Mouse (Mus musculus) heart, adult 8-10 months (tissue): ENCODE data around the gene Parm1. TPM values are rescaled to one million over a fixed set of nuclear protein-coding genes. Genes with fewer than 3 reads are reported as not detected.

ENCODE experiments used
- DNase-seq: peaks from one replicate; pipeline ENCODE4 v3.0.0; 2022; ENCODE audit warnings: low spot score
- total RNA-seq, 4 experiments: library from RNA; stranded (reverse); gene quantifications; 2 replicates each; pipeline ENCODE4 v1.2.4; 2022

Parm1 gene
- 10 to 100 TPM; 49.1 to 68.8 (median 60.6) TPM for total RNA-seq

- peak; percentile 57 for DNase-seq
These were observed at the start of gene Parm1 for GRCm38 (mm10) chr5:91517480-91518301. Gene Parm1, plus strand, starts transcription at chr5:91517615.

GRCm38 (mm10) chr5:91475241-91475640, 42.2 kb upstream of the Parm1 start:
- DNase-seq = no peak

DNA sequence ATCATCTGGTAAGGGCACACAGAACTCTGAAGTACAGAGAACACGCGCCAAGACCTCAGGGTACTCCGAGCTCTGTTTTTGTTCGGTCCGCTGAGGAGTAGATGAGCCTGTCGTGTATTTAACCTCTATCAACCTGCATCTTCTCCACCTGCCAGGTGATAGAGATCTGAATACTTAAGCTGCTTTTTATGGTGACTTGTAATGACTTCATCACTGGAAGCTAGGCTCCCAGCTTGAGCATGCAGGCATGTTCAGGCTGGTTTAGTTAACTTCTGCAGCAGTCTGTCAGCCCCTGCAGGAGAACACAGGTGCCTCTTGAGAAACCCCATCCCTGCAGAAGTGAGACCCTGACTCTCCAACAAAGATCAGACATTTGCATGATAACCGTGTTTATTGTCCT, 40.6 kb upstream of the Parm1 start:
- DNase-seq = no peak

DNA sequence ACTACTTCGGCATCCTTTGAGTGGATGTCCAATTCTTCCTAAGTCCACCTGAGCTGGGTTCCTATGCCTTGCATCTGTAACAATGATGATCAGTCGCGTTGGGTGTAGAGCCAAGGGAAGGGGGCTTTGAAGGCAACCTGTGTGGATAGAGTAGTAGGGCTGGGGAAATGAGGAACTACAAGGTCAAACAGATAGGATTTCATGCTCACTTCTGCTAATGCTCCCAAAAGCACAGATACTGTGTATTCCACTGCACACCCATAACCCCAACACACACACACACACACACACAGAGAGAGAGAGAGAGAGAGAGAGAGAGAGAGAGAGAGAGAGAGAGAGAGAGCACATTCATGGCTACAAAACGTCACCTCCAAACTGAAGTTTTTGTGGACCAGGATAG, 38.7 kb upstream of the Parm1 start:
- no peak for DNase-seq

GRCm38 (mm10) chr5:91480129-91480528, 37.3 kb upstream of the Parm1 start:
- no peak for DNase-seq

- DNase-seq = no peak
These were observed 33.1 kb upstream of the Parm1 start for GRCm38 (mm10) chr5:91484324-91484723.

GRCm38 (mm10) chr5:91494456-91494855, 23.0 kb upstream of the Parm1 start:
- no peak for DNase-seq

- no peak for DNase-seq
These were observed 16.1 kb upstream of the Parm1 start for GRCm38 (mm10) chr5:91501361-91501760.

DNA sequence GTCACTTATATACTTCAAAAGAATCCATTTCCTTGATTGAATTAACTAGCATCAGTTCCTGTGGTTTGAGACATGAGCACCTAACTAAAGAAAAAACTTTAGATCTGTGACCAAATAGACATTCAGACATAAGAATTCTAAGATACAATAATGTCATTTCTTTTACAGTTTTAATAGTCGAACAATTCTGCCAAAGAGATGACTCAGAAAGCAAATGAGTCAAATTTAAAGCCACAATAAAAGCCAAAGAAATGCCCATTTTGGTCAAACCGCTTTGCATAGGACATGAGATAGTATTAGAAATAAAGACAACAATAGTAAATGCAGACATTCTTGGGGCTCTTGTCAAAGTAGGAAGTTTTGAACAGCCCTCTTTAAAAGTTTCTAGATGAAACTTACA, 15.0 kb upstream of the Parm1 start:
- no peak for DNase-seq

DNA sequence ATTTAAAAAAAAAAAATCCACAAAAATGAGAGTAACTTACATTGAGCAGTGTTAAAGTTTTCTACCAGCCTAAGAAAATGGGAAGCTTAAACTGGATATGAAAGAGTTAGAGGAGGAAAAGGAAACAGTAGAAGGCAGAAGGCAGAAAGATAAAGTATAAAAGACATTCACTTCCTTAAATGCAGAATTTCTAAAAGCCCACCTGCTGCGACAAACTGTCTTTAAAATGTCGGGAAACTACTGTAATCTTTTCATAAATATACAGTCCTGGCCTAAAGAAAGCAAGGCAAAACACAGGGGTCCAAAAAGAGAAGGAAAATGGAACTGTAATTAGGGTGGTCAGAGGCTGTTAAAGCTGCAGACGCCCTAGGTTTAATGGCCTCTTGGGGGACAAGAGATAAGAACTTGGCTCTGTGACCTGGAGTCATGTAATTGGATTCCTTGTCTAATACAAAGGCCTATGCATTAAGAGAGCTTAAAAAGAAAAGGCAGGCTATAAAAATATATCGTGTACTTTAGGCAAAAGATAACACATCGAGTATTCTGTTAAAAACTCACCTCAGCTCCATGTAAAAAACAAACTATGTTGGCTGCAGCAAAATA, 13.0 kb upstream of the Parm1 start:
- DNase-seq = no peak

DNA sequence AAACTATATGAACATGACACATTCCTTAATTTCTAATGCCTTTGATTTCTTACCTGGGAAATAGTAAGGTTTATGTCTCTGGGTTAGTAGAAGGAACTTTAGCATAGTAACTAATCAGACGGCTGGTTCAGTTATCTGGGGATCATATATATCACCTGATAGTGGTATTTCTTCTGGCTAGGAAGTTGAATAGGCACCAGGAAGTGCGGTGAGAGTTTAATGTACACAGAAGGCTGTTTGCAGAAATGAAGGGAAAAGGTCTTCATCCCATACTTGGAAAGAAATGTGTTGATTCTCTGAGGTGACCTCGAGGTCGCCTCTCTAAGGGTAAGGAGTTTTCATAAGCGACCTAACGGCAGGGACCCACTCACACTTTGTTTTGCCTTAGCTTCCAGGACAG, 338 bp upstream of the Parm1 start:
- no peak for DNase-seq

DNA sequence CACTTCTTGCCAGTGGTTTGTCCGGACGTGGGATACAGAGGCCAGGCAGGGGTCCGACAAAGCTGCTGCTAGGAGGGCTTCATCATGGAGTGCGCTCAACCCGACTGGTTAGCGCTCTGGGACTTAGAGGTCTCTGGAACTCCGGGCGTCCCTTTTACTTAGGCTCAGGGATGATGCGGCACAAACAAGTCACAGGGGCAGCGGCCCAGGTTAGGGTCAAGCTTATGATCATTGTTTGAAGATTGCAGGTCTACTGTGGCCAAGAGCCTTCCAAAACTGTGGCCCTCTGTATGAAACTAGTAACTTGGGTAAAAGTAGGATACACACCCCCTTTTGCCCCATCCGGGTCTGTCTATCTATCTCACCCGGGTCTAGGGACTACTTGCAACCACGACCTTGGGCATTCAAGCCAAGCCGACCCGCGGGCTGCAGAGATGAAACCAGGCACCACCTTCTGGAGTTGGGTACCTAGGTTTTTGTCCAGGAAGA, 931 bp downstream of the Parm1 start:
- DNase-seq = no peak

DNA sequence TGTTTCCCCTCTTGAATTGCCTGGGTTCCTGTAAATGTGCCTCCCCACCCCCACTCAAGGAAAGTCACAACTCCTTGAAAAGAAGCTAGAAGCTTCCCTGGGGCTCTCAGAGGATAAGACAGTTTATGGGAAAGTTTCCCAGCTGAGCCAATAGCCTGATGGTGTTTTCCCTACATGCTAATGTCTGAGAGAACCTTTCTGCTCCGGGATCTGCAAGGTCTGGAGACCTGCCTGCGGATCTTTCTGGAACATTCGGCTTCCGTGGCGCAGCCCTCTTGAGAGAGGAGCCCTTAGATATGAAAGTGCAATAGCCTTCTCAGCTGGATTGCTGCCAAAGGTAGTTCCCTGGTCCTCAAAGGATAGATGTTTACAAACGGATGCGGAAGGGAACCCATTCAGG, 1.5 kb downstream of the Parm1 start:
- peak; percentile 44 for DNase-seq

- DNase-seq = no peak
These were observed 2.1 kb downstream of the Parm1 start for GRCm38 (mm10) chr5:91519521-91519920.

DNA sequence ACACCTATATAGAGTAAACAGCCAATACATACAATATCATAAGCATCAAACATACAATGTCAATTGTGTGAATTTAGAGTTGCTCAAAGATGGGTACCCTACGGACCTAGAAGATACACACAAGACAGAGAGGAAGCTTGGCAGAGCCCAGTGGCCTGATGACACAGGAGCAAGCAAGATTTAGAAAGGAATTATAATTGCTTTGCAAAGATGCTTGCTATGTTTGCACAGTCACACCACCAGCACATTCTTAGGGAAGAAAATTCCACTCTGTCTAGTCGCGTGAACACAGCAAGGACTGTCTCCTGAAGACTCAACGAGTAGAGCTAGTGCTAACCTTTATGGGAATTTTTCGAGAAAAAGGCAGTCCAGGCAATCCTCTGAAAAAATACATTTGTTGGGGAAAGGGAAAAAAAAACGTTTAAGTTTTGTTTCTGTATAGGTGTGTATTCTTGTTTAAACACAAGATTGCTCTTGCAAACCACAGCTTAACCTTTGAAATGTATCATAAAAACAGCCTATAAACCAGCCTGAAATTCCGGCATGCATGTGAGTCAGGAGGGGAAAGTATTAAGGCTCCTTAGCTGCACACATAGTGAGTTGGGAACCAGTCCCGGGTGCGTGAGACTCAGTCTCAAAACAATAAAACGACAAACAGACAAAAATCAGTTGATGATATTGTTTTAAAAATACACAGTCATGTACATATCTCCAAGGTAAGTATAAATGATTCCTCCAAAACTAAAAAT, 15.5 kb downstream of the Parm1 start:
- no peak for DNase-seq

DNA sequence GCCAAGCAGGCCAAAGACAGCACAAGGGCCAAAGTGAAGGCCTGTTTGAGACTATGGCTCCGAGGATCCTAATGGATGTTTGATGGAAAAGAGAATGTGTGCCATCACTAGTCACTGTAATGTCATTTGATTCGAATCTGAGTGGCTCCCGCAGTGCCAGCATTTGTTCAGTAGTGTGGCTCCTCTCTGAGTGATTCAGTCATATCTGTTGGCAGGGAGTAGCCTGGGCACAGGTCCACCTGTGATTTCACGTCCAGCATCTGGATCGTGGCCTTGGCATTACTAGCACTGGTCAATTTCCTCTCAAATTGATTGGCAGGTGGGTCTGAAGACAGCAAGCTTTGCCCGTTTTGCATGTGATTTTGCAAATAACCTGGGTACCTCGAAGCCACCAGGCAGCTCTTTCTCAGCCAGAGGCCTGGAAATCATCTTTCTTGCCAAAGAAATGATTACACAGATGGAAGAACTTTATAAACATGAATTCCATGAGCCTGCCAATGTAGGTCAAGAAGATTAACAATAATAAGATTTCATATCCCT, 41.7 kb downstream of the Parm1 start:
- peak; percentile 47 for DNase-seq

DNA sequence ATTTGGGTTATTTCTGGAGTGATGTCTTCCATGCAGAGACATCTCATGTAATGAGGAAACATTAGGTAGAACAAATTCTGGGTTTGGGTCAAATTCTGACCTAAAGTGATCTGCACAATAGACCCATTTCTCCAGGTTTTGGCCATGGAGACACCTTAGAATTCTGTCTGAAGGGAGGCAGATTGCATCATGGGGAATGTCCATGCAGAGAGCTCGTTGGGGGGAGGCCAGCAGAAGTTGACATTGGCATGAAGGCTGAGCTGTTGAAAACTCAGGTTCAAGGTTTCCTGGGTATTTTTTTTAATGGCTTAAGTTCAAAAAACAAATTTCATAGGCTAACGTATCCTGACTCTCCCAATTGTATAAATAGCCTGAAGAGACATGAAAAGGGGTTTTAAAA, 42.3 kb downstream of the Parm1 start:
- no peak for DNase-seq

DNA sequence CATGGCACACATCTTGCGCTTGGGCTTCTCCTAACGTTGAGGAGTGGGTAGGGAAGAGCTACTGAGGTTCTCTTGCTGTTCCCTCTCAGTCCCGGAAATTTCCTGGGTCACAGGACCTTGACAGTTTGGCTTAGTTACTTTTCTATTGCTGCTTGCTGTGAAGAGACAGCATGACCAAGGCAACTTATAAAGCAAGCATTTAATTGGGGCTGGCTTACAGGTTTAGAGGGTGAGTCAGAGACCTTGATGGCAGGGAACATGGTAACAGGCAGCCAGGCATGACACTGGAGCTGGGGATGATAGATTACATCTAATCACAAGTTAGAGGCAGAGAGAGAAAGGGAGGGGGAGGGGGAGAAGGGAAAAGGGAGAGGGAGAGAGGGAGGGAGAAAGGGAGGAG, 44.0 kb downstream of the Parm1 start:
- no peak for DNase-seq

DNA sequence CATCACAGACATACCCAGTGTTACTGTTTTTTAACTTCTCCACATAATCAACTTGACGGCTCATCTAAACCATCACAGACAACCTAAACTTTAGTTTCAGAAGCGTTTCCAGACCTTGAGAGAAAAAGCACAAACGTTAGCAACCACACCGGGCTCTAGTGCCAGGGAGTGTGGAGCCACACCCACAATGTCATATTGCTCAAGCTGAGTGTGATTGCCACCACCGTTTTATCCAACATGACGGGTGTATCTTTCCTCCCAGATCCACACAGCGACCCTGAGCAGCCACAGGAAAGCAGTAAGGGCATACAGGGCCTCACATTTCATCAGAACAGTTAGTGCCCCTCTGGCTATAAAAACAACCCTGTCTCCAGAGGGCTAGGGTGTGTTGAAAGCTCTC, 45.1 kb downstream of the Parm1 start:
- no peak for DNase-seq

DNA sequence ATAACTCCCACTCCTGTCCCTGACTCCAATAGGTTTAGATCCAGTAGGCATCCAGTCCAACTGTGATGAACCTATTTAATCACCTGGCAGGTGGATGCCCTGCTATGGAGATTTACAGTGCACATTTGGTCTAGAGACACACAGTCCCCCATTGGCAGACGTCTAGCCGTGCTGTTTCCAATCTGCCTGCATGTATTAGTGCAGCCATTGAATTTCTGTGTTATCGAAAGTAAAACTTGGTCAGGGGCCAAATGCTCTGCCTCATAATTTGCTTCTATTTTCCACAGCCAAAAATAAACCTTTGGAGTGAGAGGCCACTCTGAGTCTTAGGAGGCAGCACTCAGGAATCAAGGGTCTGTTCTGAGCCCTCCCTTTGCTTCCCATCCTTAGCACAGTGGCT, 46.6 kb downstream of the Parm1 start:
- peak; percentile 60 for DNase-seq

DNA sequence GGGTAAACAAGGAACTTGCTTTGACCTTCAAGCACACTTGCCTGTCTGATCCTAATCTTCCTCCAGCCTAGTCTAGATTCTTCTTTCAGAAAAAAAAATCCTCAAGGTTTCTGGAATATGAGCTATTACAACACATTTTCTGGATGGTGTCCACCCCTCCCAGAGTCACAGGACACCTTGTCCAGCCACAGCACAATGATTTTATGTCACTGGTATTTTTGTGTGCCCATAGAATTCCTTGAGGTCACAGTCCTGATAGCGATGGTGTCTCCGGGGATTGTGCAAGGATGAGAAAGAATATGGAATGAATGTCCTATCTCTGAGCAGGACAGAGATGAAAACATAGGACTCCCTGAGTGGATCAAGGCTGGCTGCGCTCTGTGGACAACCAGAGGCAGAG, 48.0 kb downstream of the Parm1 start:
- no peak for DNase-seq

DNA sequence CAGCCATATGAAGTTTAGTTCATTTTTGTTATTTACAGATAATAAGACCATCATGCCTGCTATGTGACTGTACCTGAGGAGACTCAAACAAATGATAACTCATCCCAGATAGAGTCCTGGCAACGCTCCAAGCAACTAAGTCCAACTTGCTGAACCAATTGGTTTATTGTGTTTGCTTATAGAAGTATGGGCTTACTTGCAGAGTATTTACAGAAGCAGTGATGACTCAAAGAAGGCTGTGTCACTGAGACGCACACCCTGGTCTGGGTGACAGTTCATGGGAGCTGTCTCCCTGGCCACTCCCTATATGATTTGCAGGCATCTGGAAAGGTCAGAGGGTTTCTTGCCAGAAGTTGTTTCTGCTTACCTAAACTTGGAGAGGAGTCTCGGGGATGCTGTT, 49.2 kb downstream of the Parm1 start:
- no peak for DNase-seq
